12 mouse cellular contexts compared by ENCODE assay signal in the genomic region with DNA sequence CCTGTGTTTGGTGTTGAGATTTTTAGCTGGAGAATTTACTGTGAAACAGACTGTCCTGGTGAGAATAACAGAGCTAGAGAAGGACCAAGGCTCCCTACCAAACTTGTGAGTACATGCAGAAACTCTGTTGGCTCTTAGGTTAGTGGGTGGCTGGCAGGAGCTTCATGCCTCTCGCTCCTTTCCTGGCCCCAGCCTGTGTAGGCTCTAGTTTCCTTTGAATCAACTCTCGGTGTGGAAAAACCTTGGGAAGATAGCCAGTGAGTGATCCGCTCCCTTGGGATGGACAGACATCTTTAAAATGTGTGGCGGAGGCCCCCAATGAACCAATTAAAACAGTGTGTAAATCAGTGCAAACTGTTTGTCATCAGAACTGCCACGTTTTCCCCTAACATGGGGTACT. TPM values are rescaled to one million over a fixed set of nuclear protein-coding genes. Genes with fewer than 3 reads are reported as not detected.
DNase-seq lines count a peak whose midpoint lies in the region; ATAC-seq and TF ChIP-seq lines count a peak whose summit lies in the region.
"Had no signal": no experiment of that assay in that cellular context is flagged by ENCODE, and none has a peak within 500 bp of the region (broad histone marks: within the 10 kb centered on the region; RNA-seq: fewer than 3 reads in every experiment).

No protein-coding gene starts in this region.

- no peak for ATAC-seq in hindbrain, embryonic 13.5 days (ENCODE audit: low FRiP score)
- no peak for ATAC-seq in liver, embryonic 15.5 days (ENCODE audit: insufficient read depth)
- ATAC-seq: inflammation-experienced regulatory T-cells, adult 6 months had no signal

- no peaks in the 10 kb centered on the region for H3K36me3 ChIP-seq in hindbrain, embryonic 13.5 days
- H3K36me3 ChIP-seq in hindbrain, embryonic 10.5 days, result no peaks in the 10 kb centered on the region
- no peaks in the 10 kb centered on the region; the same call in 1 of the 2 replicates for H3K36me3 ChIP-seq in liver, embryonic 15.5 days (replicated peaks)
- H3K36me3 ChIP-seq in thymus, adult 2 months (ENCODE audit: control insufficient read depth, insufficient read depth, low read length), result no peaks in the 10 kb centered on the region
- H3K36me3 ChIP-seq: limb, embryonic 15.5 days; stomach, embryonic 15.5 days had no signal

- DNase-seq in adrenal gland, postnatal 10 days, result peak; percentile 52
- DNase-seq in adrenal gland, postnatal 25 days, result no peak
- DNase-seq in hindbrain, embryonic 10.5 days (ENCODE audit: low spot score), result no peak
- peak; percentile 48 for DNase-seq in adrenal gland, postnatal 14 days
- no peak for DNase-seq in urinary bladder, postnatal 4 days (ENCODE audit: low spot score in 2 of 2)
- no peak for DNase-seq in thymus, adult 2 months
- DNase-seq: right cerebral cortex, postnatal 14 days had no signal

- H3K27ac ChIP-seq in hindbrain, embryonic 13.5 days, result peak overlapping the region; percentile 2; the same call in 1 of the 2 replicates
- H3K27ac ChIP-seq in hindbrain, embryonic 10.5 days, result no peak overlapping the region
- 0 out of 2 replicates have a peak overlapping the region, but pooled peaks have one; percentile 16 for H3K27ac ChIP-seq in liver, embryonic 15.5 days (replicated peaks)
- no peak overlapping the region for H3K27ac ChIP-seq in thymus, adult 2 months (ENCODE audit: control insufficient read depth, insufficient read depth, low read length)
- H3K27ac ChIP-seq: limb, embryonic 15.5 days; stomach, embryonic 15.5 days had no signal

- H3K4me2 ChIP-seq in hindbrain, embryonic 13.5 days, result no peak overlapping the region
- H3K4me2 ChIP-seq in liver, embryonic 15.5 days, result 0 out of 2 replicates have a peak overlapping the region, but pooled peaks have one; percentile 5
- H3K4me2 ChIP-seq: limb, embryonic 15.5 days; stomach, embryonic 15.5 days had no signal

- WGBS in hindbrain, embryonic 13.5 days, result 65% methylated on average over 5 of the region's 5 CpGs
- 82% methylated on average over 5 of the region's 5 CpGs for WGBS in hindbrain, embryonic 10.5 days
- 75% methylated on average over 5 of the region's 5 CpGs for WGBS in liver, embryonic 15.5 days (ENCODE audit: insufficient replicate concordance)
- WGBS in thymus, adult 2 months, result 92% methylated on average over 5 of the region's 5 CpGs

- H3K4me1 ChIP-seq in hindbrain, embryonic 13.5 days (replicated peaks), result peaks cover 61% of the 10 kb centered on the region
- peaks cover 48% of the 10 kb centered on the region for H3K4me1 ChIP-seq in hindbrain, embryonic 10.5 days (replicated peaks)
- H3K4me1 ChIP-seq in liver, embryonic 15.5 days (replicated peaks), result peaks cover 83% of the 10 kb centered on the region
- H3K4me1 ChIP-seq in thymus, adult 2 months (replicated peaks; ENCODE audit: control insufficient read depth, insufficient read depth, low read length), result no peaks in the 10 kb centered on the region

- TF ChIP-seq POLR2A in thymus, adult 2 months (IDR thresholded peaks at IDR 0.05; ENCODE audit: control insufficient read depth, extremely low read depth, insufficient read depth, low read length, poor library complexity), result no peak

- no peaks in the 10 kb centered on the region for H3K27me3 ChIP-seq in hindbrain, embryonic 13.5 days
- H3K27me3 ChIP-seq in hindbrain, embryonic 10.5 days (ENCODE audit: insufficient read depth, poor library complexity, severe bottlenecking), result no peaks in the 10 kb centered on the region
- H3K27me3 ChIP-seq in liver, embryonic 15.5 days, result no peaks in the 10 kb centered on the region
- H3K27me3 ChIP-seq in thymus, adult 2 months (ENCODE audit: control insufficient read depth, insufficient read depth, low read length), result no peaks in the 10 kb centered on the region
- H3K27me3 ChIP-seq: limb, embryonic 15.5 days; stomach, embryonic 15.5 days had no signal

- no peak overlapping the region for H3K4me3 ChIP-seq in hindbrain, embryonic 13.5 days
- H3K4me3 ChIP-seq in hindbrain, embryonic 10.5 days, result no peak overlapping the region
- H3K4me3 ChIP-seq in liver, embryonic 15.5 days (replicated peaks), result no peak overlapping the region
- H3K4me3 ChIP-seq in thymus, adult 2 months (ENCODE audit: control insufficient read depth, insufficient read depth, low read length), result no peak overlapping the region
- H3K4me3 ChIP-seq: limb, embryonic 15.5 days; stomach, embryonic 15.5 days had no signal

- no peak for TF ChIP-seq CTCF in thymus, adult 2 months (IDR thresholded peaks at IDR 0.05; ENCODE audit: borderline replicate concordance, control insufficient read depth, extremely low read depth, insufficient read depth, low read length, poor library complexity)

- H3K9ac ChIP-seq in hindbrain, embryonic 13.5 days, result no peak overlapping the region
- H3K9ac ChIP-seq in liver, embryonic 15.5 days, result no peak overlapping the region
- H3K9ac ChIP-seq: limb, embryonic 15.5 days; stomach, embryonic 15.5 days had no signal

- H3K9me3 ChIP-seq in hindbrain, embryonic 13.5 days, result no peaks in the 10 kb centered on the region
- no peaks in the 10 kb centered on the region for H3K9me3 ChIP-seq in hindbrain, embryonic 10.5 days
- no peaks in the 10 kb centered on the region for H3K9me3 ChIP-seq in liver, embryonic 15.5 days (replicated peaks)
- H3K9me3 ChIP-seq: limb, embryonic 15.5 days; stomach, embryonic 15.5 days had no signal

RNA-seq across cellular contexts. Expression of a gene that starts 55.5 kb away (rescaled TPM):
- 10 to 100 TPM; 21.8 to 26.7 TPM for total RNA-seq in adrenal gland, postnatal 10 days (2021)
- total RNA-seq in adrenal gland, postnatal 25 days (2021), result 20.4 and 22.3 TPM in 2 replicates
- polyA plus RNA-seq in hindbrain, embryonic 13.5 days (2015; fragmentation: Nextera tagmentation; extraction: Ambion mirVana), result 25.0 and 27.4 TPM in 2 replicates
- 8.4 and 11.6 TPM in 2 replicates for polyA plus RNA-seq in hindbrain, embryonic 10.5 days (2016; fragmentation: Nextera tagmentation; extraction: Ambion mirVana)
- total RNA-seq in adrenal gland, postnatal 14 days (2021), result 20.1 and 22.3 TPM in 2 replicates
- polyA plus RNA-seq in liver, embryonic 15.5 days (2015; fragmentation: Nextera tagmentation; extraction: Ambion mirVana), result 8.8 and 9.2 TPM in 2 replicates
- 2.8 and 3.4 TPM in 2 replicates for polyA plus RNA-seq in thymus, adult 2 months (2012; rRNA removed)

Comparison
In these comparisons a context has a peak if more than half of its experiments do, and no peak if none do; other contexts are left out.
1. DNase-seq: peak in adrenal gland, postnatal 10 days (single experiment) and adrenal gland, postnatal 14 days (single experiment); none in adrenal gland, postnatal 25 days (single experiment), hindbrain, embryonic 10.5 days (single experiment), urinary bladder, postnatal 4 days (0 of 2) and thymus, adult 2 months (single experiment).
2. H3K27ac ChIP-seq: peak in hindbrain, embryonic 13.5 days (single experiment) and liver, embryonic 15.5 days (single experiment); none in hindbrain, embryonic 10.5 days (single experiment) and thymus, adult 2 months (single experiment).